Mouse (Mus musculus) spleen, adult 2 months (tissue): ENCODE data around the gene Ccdc84. TPM values are rescaled to one million over a fixed set of nuclear protein-coding genes. Genes with fewer than 3 reads are reported as not detected.

Source experiments
- DNase-seq, 2 experiments: peaks; one replicate each; pipeline versions ENCODE4 v3.0.0 to v3.0.0-alpha.2; 2012 to 2021; ENCODE audit warnings: low spot score in 2 of 2, low read depth in 1 of 2
- H3K27ac ChIP-seq: fragments of 200-500 bp; 2 replicates; pipeline ENCODE4 v1.5.1; 2012; ENCODE audit warnings: low read length, inconsistent platforms; ENCODE audit not compliant: insufficient read depth
- H3K27me3 ChIP-seq: fragments of 200-500 bp; 2 replicates; pipeline ENCODE4 v1.6.1; 2012; ENCODE audit warnings: mild to moderate bottlenecking, moderate library complexity, low read length, inconsistent platforms; ENCODE audit not compliant: control insufficient read depth, insufficient read depth
- H3K36me3 ChIP-seq: fragments of 200-500 bp; 2 replicates; pipeline ENCODE4 v1.6.1; 2012; ENCODE audit warnings: mild to moderate bottlenecking, low read length, inconsistent platforms; ENCODE audit not compliant: control insufficient read depth, insufficient read depth
- H3K4me1 ChIP-seq: fragments of 200-500 bp; 2 replicates; pipeline ENCODE4 v1.6.1; 2011; ENCODE audit warnings: inconsistent platforms; ENCODE audit not compliant: control insufficient read depth, insufficient read depth, insufficient read length
- H3K4me3 ChIP-seq: fragments of 200-500 bp; 2 replicates; pipeline ENCODE4 v1.5.1; 2011; ENCODE audit warnings: mild to moderate bottlenecking, inconsistent platforms; ENCODE audit not compliant: insufficient read depth, insufficient read length; ENCODE audit errors: extremely low read depth
- CTCF ChIP-seq: fragments of 200-500 bp; IDR thresholded peaks from 2 replicates; pipeline ENCODE4 v1.5.1; 2011; ENCODE audit warnings: mild to moderate bottlenecking, inconsistent platforms; ENCODE audit not compliant: insufficient read depth, insufficient read length, insufficient replicate concordance; ENCODE audit errors: extremely low read depth
- POLR2A ChIP-seq: fragments of 200-500 bp; IDR thresholded peaks from 2 replicates; pipeline ENCODE4 v1.6.1; 2011; ENCODE audit warnings: low read depth, low read length, inconsistent platforms
- WGBS: fragments of 180-500 bp; shearing (Covaris S2); methylation state at CpG from one replicate; pipeline ENCODE4 v1.1.7; 2018; 5-methylcytosine and 5-hydroxymethylcytosine counted together
- polyA plus RNA-seq: library from polyadenylated mRNA; depleted of rRNA; stranded (reverse); fragments of >200 nt; gene quantifications from 2 replicates; pipeline ENCODE4 v1.2.3, GENCODE M21; 2012

Gene Ccdc84
- polyA plus RNA-seq, 1 experiment, result 18.1 TPM

DNA sequence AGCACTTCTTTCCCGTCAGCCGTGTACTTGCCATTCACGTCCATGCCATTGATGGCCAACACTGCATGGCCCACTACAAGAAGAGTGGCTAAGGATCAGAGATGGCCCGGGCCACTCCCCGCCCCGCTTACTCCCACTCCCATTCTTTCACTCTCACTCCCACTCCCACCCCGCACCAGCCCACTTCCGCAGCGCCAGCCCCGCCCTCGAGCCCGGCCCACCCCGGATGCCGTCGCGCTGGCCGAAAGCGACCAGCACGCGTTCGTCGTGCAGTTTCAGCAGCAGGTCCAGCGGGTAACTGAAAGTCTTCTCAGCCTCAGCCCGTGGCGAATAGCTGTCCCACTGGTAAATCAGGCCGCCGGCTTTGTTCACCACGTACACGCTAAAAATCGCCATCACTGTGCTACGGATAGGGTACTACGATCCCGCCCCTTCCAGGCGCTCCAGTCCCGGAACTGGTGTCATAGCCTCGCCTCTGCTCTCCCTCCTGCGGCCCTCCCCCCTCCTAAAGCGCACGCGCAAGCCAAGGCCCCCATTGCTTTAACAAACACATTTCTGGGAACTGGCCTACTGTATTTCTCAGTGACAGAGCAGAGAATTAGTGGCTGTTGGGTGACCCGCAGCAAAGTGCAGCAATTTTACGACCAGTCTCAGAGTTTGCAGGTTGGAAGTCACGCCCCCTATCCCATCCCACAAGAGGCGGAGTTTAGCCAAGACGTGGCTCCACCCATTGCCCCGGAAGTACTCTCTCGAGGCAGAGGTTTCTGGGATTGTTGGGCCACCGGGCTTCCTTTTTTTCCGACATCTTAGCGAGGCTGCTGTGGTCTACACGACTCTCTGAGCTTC is 11.2 kb downstream of the Ccdc84 start, which contains the start of the genes Rps25 and Trappc4:
Rps25 (plus strand) TSS at position 234 of the 846 bp plus-strand sequence.
Trappc4 (minus strand) TSS at position 695 of the 846 bp plus-strand sequence.
- peak; percentile 89 to 94 for DNase-seq
- Histone ChIP-seq H3K4me3 (peak within 1 kb of the TSS; percentile 92), H3K27me3 (no peaks in the 10 kb centered on the region), H3K27ac (peak within 1 kb of the TSS; percentile 96), H3K36me3 (peaks cover 37% of the 10 kb centered on the region), H3K4me1 (no peaks in the 10 kb centered on the region)
- TF ChIP-seq POLR2A, result peak; percentile 44; the same call in 1 of the 2 replicates
- no peak for TF ChIP-seq CTCF
- WGBS, result under 1% methylated on average over 51 of the region's 51 CpGs

DNA sequence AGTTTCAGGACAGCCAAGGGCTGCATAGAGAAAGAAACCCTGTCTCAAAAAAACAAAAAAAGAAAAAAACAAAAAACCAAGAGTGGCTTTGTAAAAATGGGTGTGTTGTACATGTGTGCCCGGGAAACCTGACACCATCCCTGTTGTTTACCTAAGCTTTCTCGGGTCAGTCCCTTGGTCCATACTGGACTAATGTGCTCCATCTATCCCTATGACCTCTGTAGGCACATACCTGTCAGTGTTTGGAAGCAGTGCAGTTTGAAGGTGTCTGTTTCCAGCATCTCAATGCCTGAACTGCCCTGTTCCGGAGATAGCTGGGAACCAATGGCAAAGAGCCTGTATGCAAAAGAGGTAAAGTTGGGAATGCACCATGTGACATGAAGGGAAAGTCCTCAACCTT is 13.4 kb downstream of the Ccdc84 start:
- 92% methylated on average over 3 of the region's 3 CpGs for WGBS

DNA sequence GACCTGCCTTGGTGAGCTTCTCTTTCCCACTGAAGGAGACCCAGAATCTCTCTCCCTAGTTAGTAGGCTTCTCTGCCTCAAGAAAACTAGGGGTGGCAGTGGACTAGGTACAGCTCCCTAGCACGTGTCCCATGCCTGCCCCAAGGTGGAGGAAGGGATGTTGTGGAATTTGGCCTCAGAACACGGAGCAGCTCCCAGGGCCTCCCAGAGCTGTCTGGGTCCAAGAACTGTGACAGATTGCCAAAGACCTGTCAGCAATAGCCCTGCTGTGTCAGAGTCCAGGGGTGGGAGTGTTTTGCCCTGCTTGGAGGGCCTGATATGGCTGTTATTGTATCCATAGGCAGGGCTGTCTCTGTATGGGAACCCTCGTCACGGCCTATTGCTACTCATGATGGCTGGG is 17.3 kb downstream of the Ccdc84 start:
- Histone ChIP-seq H3K4me3 (no peak overlapping the region), H3K27me3 (no peaks in the 10 kb centered on the region), H3K36me3 (peaks cover 33% of the 10 kb centered on the region), H3K4me1 (peaks cover 3% of the 10 kb centered on the region; the same call in 1 of the 2 replicates), H3K27ac (no peak overlapping the region)
- TF ChIP-seq POLR2A, result no peak
- WGBS, result 88% methylated on average over 4 of the region's 4 CpGs
- DNase-seq, result no peak

More for the DNA sequence above, 13.4 kb downstream of the Ccdc84 start:
- Histone ChIP-seq H3K4me1 (no peaks in the 10 kb centered on the region; the same call in 1 of the 2 replicates), H3K27me3 (no peaks in the 10 kb centered on the region), H3K27ac (no peak overlapping the region), H3K36me3 (peaks cover 37% of the 10 kb centered on the region), H3K4me3 (no peak overlapping the region)
- no peak for TF ChIP-seq CTCF
- no peak for TF ChIP-seq POLR2A
- DNase-seq, result no peak

DNA sequence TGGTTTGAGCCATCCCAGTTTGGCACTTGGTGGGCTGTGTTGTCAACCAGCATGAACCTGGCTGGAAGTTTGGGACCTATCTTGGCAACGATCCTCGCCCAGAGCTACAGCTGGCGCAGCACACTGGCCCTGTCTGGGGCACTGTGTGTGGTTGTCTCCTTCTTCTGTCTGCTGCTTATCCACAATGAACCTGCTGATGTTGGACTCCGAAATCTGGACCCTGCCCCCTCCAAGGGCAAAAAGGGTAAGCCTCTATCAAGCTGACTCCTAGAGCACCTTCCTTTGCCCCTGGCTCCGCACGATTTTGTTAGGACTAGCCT is 18.6 kb downstream of the Ccdc84 start:
- TF ChIP-seq CTCF (no peak), POLR2A (no peak)
- H3K27ac ChIP-seq, result no peak overlapping the region
- H3K4me1 ChIP-seq, result peaks cover 3% of the 10 kb centered on the region; the same call in 1 of the 2 replicates
- peaks cover 30% of the 10 kb centered on the region for H3K36me3 ChIP-seq
- DNase-seq, result no peak
- WGBS, result 93% methylated on average over 6 of the region's 6 CpGs
- no peak overlapping the region for H3K4me3 ChIP-seq
- H3K27me3 ChIP-seq, result no peaks in the 10 kb centered on the region

DNA sequence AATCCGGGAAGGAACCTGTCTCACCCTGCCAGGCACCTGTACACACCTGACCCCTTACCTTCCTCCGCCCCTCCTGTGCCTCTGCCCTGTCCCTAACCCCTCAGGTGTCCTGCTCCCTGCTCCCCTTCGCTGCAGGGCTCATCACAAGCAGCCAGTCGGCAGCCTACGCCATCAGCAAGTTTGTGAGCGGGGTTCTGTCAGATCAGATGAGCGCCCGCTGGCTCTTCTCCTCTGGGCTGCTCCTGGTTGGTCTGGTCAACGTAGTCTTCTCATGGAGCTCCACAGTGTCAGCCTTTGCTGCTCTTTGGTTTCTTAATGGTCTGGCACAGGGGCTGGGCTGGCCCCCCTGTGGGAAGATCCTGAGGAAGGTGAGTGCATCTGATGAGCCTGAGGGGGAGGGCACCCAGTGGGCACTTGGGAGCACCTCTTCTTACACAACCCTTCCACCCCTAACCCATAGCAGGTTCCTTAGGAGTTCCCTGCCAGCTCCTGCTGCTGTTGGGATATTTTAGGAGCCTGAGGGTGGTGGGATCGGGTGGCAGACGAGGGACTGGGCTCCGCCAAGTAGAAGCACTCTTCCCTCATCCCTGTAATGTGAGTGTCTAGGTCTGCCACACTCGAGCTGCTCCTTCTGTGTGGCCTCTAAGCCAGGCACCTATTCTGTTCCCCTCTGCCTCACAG is 19.1 kb downstream of the Ccdc84 start:
- no peak for TF ChIP-seq CTCF
- TF ChIP-seq POLR2A, result no peak
- Histone ChIP-seq H3K4me1 (peaks cover 3% of the 10 kb centered on the region; the same call in 1 of the 2 replicates), H3K4me3 (no peak overlapping the region), H3K27me3 (no peaks in the 10 kb centered on the region), H3K27ac (no peak overlapping the region), H3K36me3 (peaks cover 27% of the 10 kb centered on the region)
- DNase-seq, result no peak
- 89% methylated on average over 13 of the region's 13 CpGs for WGBS

DNA sequence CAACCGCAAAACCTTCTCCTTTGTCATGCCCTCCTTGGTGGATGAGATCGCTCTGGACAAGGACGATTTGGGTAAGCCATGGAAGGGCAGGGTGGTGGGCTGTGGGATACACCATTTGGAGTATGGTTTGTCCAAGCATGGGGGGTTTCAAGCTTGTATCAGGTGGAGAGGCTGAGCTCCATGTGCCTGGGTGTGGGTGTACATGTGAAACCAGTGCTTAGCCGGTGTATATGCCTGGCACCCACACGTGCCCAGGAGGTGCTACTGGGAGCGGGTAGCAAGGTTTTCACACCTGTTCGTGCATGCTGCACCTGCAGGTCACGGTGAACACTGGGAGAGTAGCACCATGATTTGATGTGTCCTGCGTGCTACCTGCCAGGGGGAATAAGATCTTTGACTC is 19.8 kb downstream of the Ccdc84 start:
- TF ChIP-seq CTCF (no peak), POLR2A (no peak)
- Histone ChIP-seq H3K27me3 (no peaks in the 10 kb centered on the region), H3K36me3 (peaks cover 21% of the 10 kb centered on the region), H3K27ac (no peak overlapping the region), H3K4me3 (no peak overlapping the region), H3K4me1 (peaks cover 3% of the 10 kb centered on the region; the same call in 1 of the 2 replicates)
- no peak for DNase-seq
- 88% methylated on average over 9 of the region's 9 CpGs for WGBS

DNA sequence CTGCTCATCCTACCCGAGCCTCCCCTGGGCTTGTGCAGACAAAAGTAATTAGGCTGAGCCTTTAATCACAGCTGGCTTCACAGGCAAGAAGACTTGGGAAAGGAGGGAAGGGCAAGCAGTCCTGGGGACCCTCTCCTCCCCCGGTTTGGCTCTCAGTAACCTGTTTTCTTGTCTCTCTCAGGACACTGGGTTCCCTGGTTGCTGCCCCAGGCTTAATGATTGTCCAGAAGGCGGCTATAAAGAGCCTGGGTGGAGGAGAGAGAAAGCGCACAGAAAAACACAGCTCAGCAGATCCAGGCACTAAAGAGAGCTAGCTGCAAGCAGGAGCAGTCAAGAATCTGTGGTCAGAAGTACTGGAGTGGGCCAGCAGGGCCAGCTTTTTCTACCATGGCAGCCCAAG is 20.3 kb downstream of the Ccdc84 start:
- H3K4me1 ChIP-seq, result peaks cover 3% of the 10 kb centered on the region; the same call in 1 of the 2 replicates
- no peaks in the 10 kb centered on the region for H3K27me3 ChIP-seq
- 57% methylated on average over 4 of the region's 4 CpGs for WGBS
- no peak overlapping the region for H3K4me3 ChIP-seq
- peaks cover 17% of the 10 kb centered on the region for H3K36me3 ChIP-seq
- TF ChIP-seq CTCF (no peak), POLR2A (no peak)
- H3K27ac ChIP-seq, result no peak overlapping the region
- no peak for DNase-seq
